Mouse (Mus musculus) kidney, embryonic 16.5 days (tissue): ENCODE data around the gene Tbx15. TPM values are rescaled to one million over a fixed set of nuclear protein-coding genes. Genes with fewer than 3 reads are reported as not detected.
"Not testable (repeated sequence)": the region's sequence is repeated elsewhere in the genome, so short reads cannot be mapped to it uniquely, and the experiment has no call there.

ENCODE experiments used
- ATAC-seq: fragments of 200-750 bp; cut with Nextera tagmentation; 2 replicates; pipeline ENCODE4 v1.8.0; 2017; ENCODE audit warnings: moderate TSS enrichment; ENCODE audit not compliant: low FRiP score, low TSS enrichment
- H3K27ac ChIP-seq: fragments of 300-500 bp; sonication (generic); 2 replicates; pipeline ENCODE4 v1.5.1; 2014; ENCODE audit warnings: low read length
- H3K27me3 ChIP-seq: fragments of 300-500 bp; sonication (generic); 2 replicates; pipeline ENCODE4 v1.6.1; 2014; ENCODE audit warnings: low read length, control low read depth, mixed read lengths; ENCODE audit not compliant: insufficient read depth
- H3K36me3 ChIP-seq: fragments of 300-500 bp; sonication (generic); 2 replicates; pipeline ENCODE4 v1.6.1; 2014; ENCODE audit warnings: low read length, control low read depth, mixed read lengths; ENCODE audit not compliant: insufficient read depth
- H3K4me1 ChIP-seq: fragments of 300-500 bp; sonication (generic); 2 replicates; pipeline ENCODE4 v1.6.1; 2014; ENCODE audit warnings: low read length, control low read depth, mixed read lengths; ENCODE audit not compliant: insufficient read depth
- H3K4me2 ChIP-seq: fragments of 300-500 bp; sonication (generic); replicated peaks from 2 replicates; pipeline ENCODE4 v1.6.1; 2014; ENCODE audit warnings: low read depth, low read length
- H3K4me3 ChIP-seq: fragments of 300-500 bp; sonication (generic); 2 replicates; pipeline ENCODE4 v1.5.1; 2014; ENCODE audit warnings: mild to moderate bottlenecking, low read length
- H3K9ac ChIP-seq: fragments of 300-500 bp; sonication (generic); replicated peaks from 2 replicates; pipeline ENCODE4 v1.6.1; 2014; ENCODE audit warnings: low read length
- H3K9me3 ChIP-seq: fragments of 300-500 bp; sonication (generic); 2 replicates; pipeline ENCODE4 v1.6.1; 2016; ENCODE audit warnings: low read length, control low read depth
- WGBS: fragments of 180-500 bp; shearing (Covaris S2); extraction: QIAGEN DNeasy Blood & Tissue Kit; methylation state at CpG from one replicate; pipeline ENCODE4 v1.1.7; 2014; 5-methylcytosine and 5-hydroxymethylcytosine counted together
- polyA plus RNA-seq: library from polyadenylated mRNA; unstranded; fragments of >200 nt; fragmentation: Nextera tagmentation; extraction: Ambion mirVana; gene quantifications from 2 replicates; pipeline ENCODE4 v1.2.1, GENCODE M21; 2015

Tbx15 gene
- polyA plus RNA-seq, 1 experiment from 2014 or later, result 0.09 TPM

DNA sequence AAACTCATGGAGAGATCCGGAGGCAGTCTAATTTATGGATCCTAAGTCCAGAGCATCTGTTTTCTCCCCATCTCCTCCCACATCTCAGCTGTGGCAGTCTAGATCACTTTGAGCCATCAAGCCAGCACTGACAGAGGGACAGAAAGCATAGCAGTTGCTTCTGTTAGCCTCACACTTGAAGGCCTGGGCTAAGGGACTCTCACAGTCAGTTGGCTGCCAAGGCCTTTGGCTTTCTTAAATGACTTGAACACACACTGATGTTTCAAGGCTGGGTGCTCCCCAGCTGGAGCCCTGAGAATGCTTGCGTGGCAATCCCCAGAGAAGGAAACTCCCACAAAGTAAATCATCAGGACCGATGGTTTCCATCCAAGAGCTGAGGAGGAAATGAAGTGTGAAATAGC is 52.4 kb downstream of the Tbx15 start:
- no peaks in the 10 kb centered on the region for H3K9me3 ChIP-seq
- no peaks in the 10 kb centered on the region for H3K36me3 ChIP-seq
- H3K4me1 ChIP-seq, result 0 out of 2 replicates have a peak, but pooled peaks cover 7% of the 10 kb centered on the region
- H3K27me3 ChIP-seq, result no peaks in the 10 kb centered on the region
- WGBS, result 30% methylated on average over 3 of the region's 3 CpGs
- H3K4me3 ChIP-seq, result no peak overlapping the region
- ATAC-seq, result peak; percentile 40; the same call in 1 of the 2 replicates
- H3K27ac ChIP-seq, result no peak overlapping the region
- no peak overlapping the region for H3K4me2 ChIP-seq
- H3K9ac ChIP-seq, result no peak overlapping the region

- not testable (repeated sequence) for H3K4me2 ChIP-seq, H3K27ac ChIP-seq, H3K9ac ChIP-seq, H3K36me3 ChIP-seq, H3K4me1 ChIP-seq, ATAC-seq, H3K9me3 ChIP-seq, H3K4me3 ChIP-seq, H3K27me3 ChIP-seq
- WGBS, result 80% methylated on average over 1 of the region's 1 CpGs
Measured at GRCm38 (mm10) chr3:99294209-99294608, 54.0 kb downstream of the Tbx15 start.

GRCm38 (mm10) chr3:99295301-99295700 is 55.1 kb downstream of the Tbx15 start:
- Histone ChIP-seq H3K27me3 (no peaks in the 10 kb centered on the region), H3K4me1 (0 out of 2 replicates have a peak, but pooled peaks cover 5% of the 10 kb centered on the region), H3K9me3 (no peaks in the 10 kb centered on the region), H3K4me3 (no peak overlapping the region), H3K27ac (no peak overlapping the region), H3K36me3 (no peaks in the 10 kb centered on the region), H3K4me2 (no peak overlapping the region), H3K9ac (no peak overlapping the region)
- 79% methylated on average over 2 of the region's 2 CpGs for WGBS
- no peak for ATAC-seq

- Histone ChIP-seq H3K4me2 (no peak overlapping the region), H3K4me1 (0 out of 2 replicates have a peak, but pooled peaks cover 3% of the 10 kb centered on the region), H3K9me3 (no peaks in the 10 kb centered on the region), H3K4me3 (no peak overlapping the region), H3K27me3 (no peaks in the 10 kb centered on the region), H3K9ac (no peak overlapping the region), H3K36me3 (no peaks in the 10 kb centered on the region), H3K27ac (no peak overlapping the region)
- WGBS, result 84% methylated on average over 5 of the region's 5 CpGs
- ATAC-seq, result no peak
Measured at GRCm38 (mm10) chr3:99296186-99296585, 56.0 kb downstream of the Tbx15 start.

DNA sequence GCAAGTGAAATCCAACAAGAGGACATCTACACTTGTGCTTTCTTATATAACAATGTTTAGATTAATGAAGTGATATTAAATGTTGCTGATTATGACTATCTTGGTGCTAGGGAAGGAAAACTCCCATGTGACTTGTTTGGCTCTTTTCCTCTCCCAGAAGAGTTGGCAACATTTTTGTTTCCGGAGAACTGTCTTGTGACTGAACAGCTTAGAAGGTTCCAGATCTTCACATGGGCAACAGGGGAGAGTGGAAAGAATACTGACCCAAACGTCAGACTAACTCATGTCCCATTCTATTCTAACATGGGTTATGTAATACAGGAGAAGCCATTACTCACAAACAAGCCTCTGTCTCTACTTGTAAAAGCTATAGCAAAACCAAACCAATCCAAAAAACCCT is 60.7 kb downstream of the Tbx15 start:
- Histone ChIP-seq H3K4me2 (no peak overlapping the region), H3K4me1 (no peaks in the 10 kb centered on the region), H3K27me3 (no peaks in the 10 kb centered on the region), H3K27ac (no peak overlapping the region), H3K9me3 (no peaks in the 10 kb centered on the region), H3K4me3 (no peak overlapping the region), H3K36me3 (no peaks in the 10 kb centered on the region), H3K9ac (no peak overlapping the region)
- 83% methylated on average over 2 of the region's 2 CpGs for WGBS
- ATAC-seq, result no peak

DNA sequence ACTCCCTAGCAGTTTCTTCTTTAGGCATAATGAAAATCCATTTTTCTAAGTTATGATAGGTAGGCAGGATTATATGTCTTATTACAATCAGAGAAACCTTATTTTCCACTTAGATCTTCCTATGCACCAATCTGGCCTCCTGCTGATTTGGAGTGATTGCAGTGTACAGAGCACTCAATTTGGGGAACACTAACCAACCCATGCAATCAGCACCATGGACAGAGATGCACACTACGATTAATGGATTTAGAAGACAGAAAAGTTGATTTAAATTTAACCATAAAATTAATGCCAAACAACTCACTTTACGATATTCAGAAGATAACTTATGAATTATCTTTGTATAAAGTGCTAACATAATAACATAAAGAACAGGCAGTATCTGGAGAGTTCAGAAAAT is 70.7 kb downstream of the Tbx15 start:
- Histone ChIP-seq H3K27me3 (no peaks in the 10 kb centered on the region), H3K9ac (no peak overlapping the region), H3K27ac (no peak overlapping the region), H3K4me3 (no peak overlapping the region), H3K4me1 (no peaks in the 10 kb centered on the region), H3K9me3 (no peaks in the 10 kb centered on the region), H3K36me3 (no peaks in the 10 kb centered on the region), H3K4me2 (no peak overlapping the region)
- 32% methylated on average over 2 of the region's 2 CpGs for WGBS
- ATAC-seq, result no peak

DNA sequence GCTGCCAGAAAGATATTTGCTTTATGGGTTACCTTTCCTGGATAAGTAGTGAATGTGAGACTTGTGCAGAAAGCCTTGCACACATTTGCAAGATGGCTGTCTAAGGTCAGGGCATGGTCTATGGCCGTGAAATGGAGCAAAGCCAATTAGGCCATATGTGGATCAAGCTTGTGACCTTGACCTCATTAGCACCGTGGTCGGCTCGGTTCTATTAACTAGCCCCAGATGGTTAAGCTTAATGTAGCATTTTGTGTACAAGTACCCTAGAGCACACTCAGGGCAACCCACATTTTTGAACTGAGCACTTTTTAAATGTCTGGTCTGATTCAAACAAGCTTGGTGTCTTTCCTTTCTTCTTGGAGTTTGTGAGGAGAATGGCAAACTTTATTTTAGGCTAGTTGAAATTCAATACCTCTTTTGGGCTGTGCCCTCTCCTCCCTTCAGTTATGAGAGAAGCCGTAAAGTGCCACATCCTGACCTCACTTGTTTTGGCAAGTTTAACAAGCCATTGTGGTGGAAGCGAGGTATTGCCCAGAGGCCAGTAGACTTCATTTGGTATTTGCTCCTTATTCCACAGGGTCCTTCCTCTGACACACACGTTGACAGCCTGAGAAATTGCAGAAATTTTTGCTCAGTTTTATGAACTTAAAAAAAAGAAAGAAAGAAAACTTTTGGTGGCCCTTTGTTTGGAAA is 71.9 kb downstream of the Tbx15 start:
- no peaks in the 10 kb centered on the region for H3K9me3 ChIP-seq
- H3K27me3 ChIP-seq, result no peaks in the 10 kb centered on the region
- no peaks in the 10 kb centered on the region for H3K4me1 ChIP-seq
- H3K27ac ChIP-seq, result no peak overlapping the region
- no peak overlapping the region for H3K4me2 ChIP-seq
- ATAC-seq, result no peak
- no peak overlapping the region for H3K9ac ChIP-seq
- H3K36me3 ChIP-seq, result no peaks in the 10 kb centered on the region
- no peak overlapping the region for H3K4me3 ChIP-seq
- WGBS, result 12% methylated on average over 7 of the region's 7 CpGs

DNA sequence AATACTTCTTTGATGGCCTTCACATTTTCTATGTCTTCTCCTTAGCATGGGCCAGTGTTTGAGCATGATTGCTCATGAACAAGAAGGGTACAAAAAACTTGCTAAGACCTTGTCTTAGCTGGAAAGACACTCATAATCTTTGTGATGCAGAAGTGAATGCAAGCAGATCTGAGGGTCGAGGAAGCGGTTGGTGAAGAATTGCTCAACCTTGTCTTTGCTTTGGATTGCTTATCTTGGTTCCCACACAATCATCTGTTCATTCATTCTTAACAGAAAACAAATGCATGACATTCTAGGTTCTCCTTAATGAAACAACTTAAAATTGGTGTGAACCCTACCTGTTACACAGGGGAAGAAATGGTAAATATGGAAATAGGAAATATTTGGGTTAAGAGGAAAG is 82.2 kb downstream of the Tbx15 start:
- Histone ChIP-seq H3K27me3 (no peaks in the 10 kb centered on the region), H3K4me2 (no peak overlapping the region), H3K27ac (no peak overlapping the region), H3K4me1 (no peaks in the 10 kb centered on the region), H3K36me3 (no peaks in the 10 kb centered on the region), H3K9ac (no peak overlapping the region), H3K4me3 (no peak overlapping the region), H3K9me3 (no peaks in the 10 kb centered on the region)
- no peak for ATAC-seq
- WGBS, result 96% methylated on average over 2 of the region's 2 CpGs

- no peak overlapping the region for H3K4me2 ChIP-seq
- ATAC-seq, result no peak
- no peak overlapping the region for H3K9ac ChIP-seq
- no peaks in the 10 kb centered on the region for H3K4me1 ChIP-seq
- no peaks in the 10 kb centered on the region for H3K9me3 ChIP-seq
- H3K4me3 ChIP-seq, result no peak overlapping the region
- H3K36me3 ChIP-seq, result no peaks in the 10 kb centered on the region
- H3K27me3 ChIP-seq, result no peaks in the 10 kb centered on the region
- no peak overlapping the region for H3K27ac ChIP-seq
- WGBS, result 91% methylated on average over 5 of the region's 5 CpGs
Measured at GRCm38 (mm10) chr3:99329316-99329715, 89.1 kb downstream of the Tbx15 start.

DNA sequence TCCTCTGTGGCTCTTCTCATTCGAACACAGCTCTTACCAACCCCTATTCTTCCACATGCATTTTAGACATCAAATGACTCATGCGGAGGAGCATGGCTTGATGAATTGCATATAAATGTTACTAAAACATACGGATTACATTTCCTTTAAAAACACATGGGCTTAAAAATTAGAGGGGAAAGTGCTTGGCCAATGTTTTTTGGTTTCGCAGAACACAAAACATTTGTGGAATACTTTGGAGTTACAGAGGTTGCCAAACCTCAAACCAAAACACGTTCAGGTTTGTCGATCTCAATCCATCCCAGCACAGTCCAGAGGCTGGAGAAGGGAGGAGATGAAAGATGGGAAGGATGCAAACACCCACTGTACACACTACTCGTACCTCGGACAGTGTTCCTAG is 90.9 kb downstream of the Tbx15 start:
- no peaks in the 10 kb centered on the region for H3K4me1 ChIP-seq
- ATAC-seq, result no peak
- H3K27me3 ChIP-seq, result no peaks in the 10 kb centered on the region
- H3K4me3 ChIP-seq, result no peak overlapping the region
- no peak overlapping the region for H3K27ac ChIP-seq
- H3K9ac ChIP-seq, result no peak overlapping the region
- H3K36me3 ChIP-seq, result no peaks in the 10 kb centered on the region
- H3K9me3 ChIP-seq, result no peaks in the 10 kb centered on the region
- WGBS, result 82% methylated on average over 8 of the region's 8 CpGs
- no peak overlapping the region for H3K4me2 ChIP-seq
